Mouse (Mus musculus) adrenal gland, postnatal 36 days (tissue): ENCODE measurements around the gene Igfn1. TPM values are rescaled to one million over a fixed set of nuclear protein-coding genes. Genes with fewer than 3 reads are reported as not detected.
A peak's percentile ranks its signal among the peaks of the same experiment; 100 is the strongest.

Experiments
- DNase-seq, 2 experiments: peaks; one replicate each; pipeline ENCODE4 v3.0.0; 2021; ENCODE audit warnings: mixed read lengths in 1 of 2
- total RNA-seq, 2 experiments: library from RNA; stranded (reverse); gene quantifications; 2 replicates each; pipeline ENCODE4 v1.2.3; 2021

Igfn1 gene
- total RNA-seq, 2 experiments from 2014 or later, result 0.07 TPM; not detected in 1

GRCm38 (mm10) chr1:136007211-136008158, 1.3 kb upstream of the Igfn1 start, which contains the start of gene Tmem9:
Tmem9 (plus strand) TSS chr1:136008150.
- DNase-seq, result peak; percentile 87 to 90

GRCm38 (mm10) chr1:136001438-136001837, 4.7 kb downstream of the Igfn1 start:
- DNase-seq, result no peak

- no peak for DNase-seq
Observed at GRCm38 (mm10) chr1:135999720-136000287, 6.3 kb downstream of the Igfn1 start.

- DNase-seq, result no peak
Observed at GRCm38 (mm10) chr1:135997537-135997936, 8.6 kb downstream of the Igfn1 start.

GRCm38 (mm10) chr1:135993470-135993869, 12.7 kb downstream of the Igfn1 start:
- DNase-seq, result no peak

GRCm38 (mm10) chr1:135989876-135990275, 16.3 kb downstream of the Igfn1 start:
- DNase-seq, result no peak

GRCm38 (mm10) chr1:135984105-135984504, 22.0 kb downstream of the Igfn1 start:
- no peak for DNase-seq

- peak; percentile 20 to 24 for DNase-seq
Observed at GRCm38 (mm10) chr1:135972576-135972975, 33.6 kb downstream of the Igfn1 start.

GRCm38 (mm10) chr1:135970486-135970885, 35.7 kb downstream of the Igfn1 start:
- no peak for DNase-seq

- DNase-seq, result no peak
Observed at GRCm38 (mm10) chr1:135967739-135968138, 38.4 kb downstream of the Igfn1 start.

GRCm38 (mm10) chr1:135964561-135964960, 41.6 kb downstream of the Igfn1 start:
- DNase-seq, result no peak

GRCm38 (mm10) chr1:135963177-135963576, 43.0 kb downstream of the Igfn1 start:
- DNase-seq, result no peak

- DNase-seq, result peak in 1 of 2 experiments; percentile 8
Observed at GRCm38 (mm10) chr1:135958483-135958882, 47.7 kb downstream of the Igfn1 start.

GRCm38 (mm10) chr1:135948871-135949270, 57.3 kb downstream of the Igfn1 start:
- no peak for DNase-seq

- no peak for DNase-seq
Observed at GRCm38 (mm10) chr1:135946247-135946646, 59.9 kb downstream of the Igfn1 start.

GRCm38 (mm10) chr1:135945711-135946110, 60.4 kb downstream of the Igfn1 start:
- DNase-seq, result peak; percentile 28 to 60

GRCm38 (mm10) chr1:135944526-135945259, 61.4 kb downstream of the Igfn1 start:
- peak; percentile 69 to 90 for DNase-seq

- DNase-seq, result no peak
Observed at GRCm38 (mm10) chr1:135943713-135944112, 62.4 kb downstream of the Igfn1 start.

GRCm38 (mm10) chr1:135942116-135942515, 64.0 kb downstream of the Igfn1 start:
- no peak for DNase-seq

- no peak for DNase-seq
Observed at GRCm38 (mm10) chr1:135941259-135942006, 64.7 kb downstream of the Igfn1 start.

- DNase-seq, result no peak
Observed at GRCm38 (mm10) chr1:135936091-135936490, 70.1 kb downstream of the Igfn1 start.
